Mouse (Mus musculus) lung, adult 2 months (tissue): Measurements from ENCODE around the gene Isoc2a. TPM values are rescaled to one million over a fixed set of nuclear protein-coding genes. Genes with fewer than 3 reads are reported as not detected.

ENCODE experiments used
- DNase-seq: peaks from one replicate; pipeline ENCODE4 v3.0.0; 2022
- H3K4me1 ChIP-seq: fragments of 200-500 bp; 2 replicates; pipeline ENCODE4 v1.6.1; 2011; ENCODE audit warnings: low read length; ENCODE audit not compliant: control insufficient read depth, insufficient read depth
- H3K4me3 ChIP-seq: fragments of 200-500 bp; replicated peaks from 2 replicates; pipeline ENCODE3; 2011; ENCODE audit warnings: low read depth, mild to moderate bottlenecking, control low read depth, low read length; ENCODE audit errors: extremely low read depth
- CTCF ChIP-seq: fragments of 200-500 bp; IDR thresholded peaks from 2 replicates; pipeline ENCODE4 v1.5.1; 2011; ENCODE audit warnings: mild to moderate bottlenecking, low read length, control low read depth; ENCODE audit not compliant: insufficient read depth
- POLR2A ChIP-seq: fragments of 200-500 bp; IDR thresholded peaks from 2 replicates; pipeline ENCODE4 v1.6.1; 2011; ENCODE audit warnings: low read depth, mild to moderate bottlenecking, control low read depth, low read length, borderline replicate concordance; ENCODE audit errors: extremely low read depth
- WGBS: fragments of 180-500 bp; shearing (Covaris S2); methylation state at CpG from one replicate; pipeline ENCODE4 v1.1.7; 2018; 5-methylcytosine and 5-hydroxymethylcytosine counted together
- polyA plus RNA-seq: library from polyadenylated mRNA; depleted of rRNA; stranded (reverse); fragments of >200 nt; gene quantifications from 2 replicates; pipeline ENCODE4 v1.2.3, GENCODE M21; 2012

The Isoc2a gene
- polyA plus RNA-seq, 1 experiment = 13.4 TPM

- 19% methylated on average over 4 of the region's 4 CpGs for WGBS
- no peak for DNase-seq
- no peaks in the 10 kb centered on the region for H3K4me1 ChIP-seq
- no peak overlapping the region for H3K4me3 ChIP-seq
- TF ChIP-seq CTCF (no peak), POLR2A (no peak)
Observed at GRCm38 (mm10) chr7:4886680-4887079, 9.7 kb downstream of the Isoc2a start.

- WGBS = 54% methylated on average over 10 of the region's 11 CpGs
- no peak for DNase-seq
- Histone ChIP-seq H3K4me3 (no peak overlapping the region), H3K4me1 (no peaks in the 10 kb centered on the region)
- no peak for TF ChIP-seq POLR2A
Observed at GRCm38 (mm10) chr7:4895186-4895585, 18.2 kb downstream of the Isoc2a start.

DNA sequence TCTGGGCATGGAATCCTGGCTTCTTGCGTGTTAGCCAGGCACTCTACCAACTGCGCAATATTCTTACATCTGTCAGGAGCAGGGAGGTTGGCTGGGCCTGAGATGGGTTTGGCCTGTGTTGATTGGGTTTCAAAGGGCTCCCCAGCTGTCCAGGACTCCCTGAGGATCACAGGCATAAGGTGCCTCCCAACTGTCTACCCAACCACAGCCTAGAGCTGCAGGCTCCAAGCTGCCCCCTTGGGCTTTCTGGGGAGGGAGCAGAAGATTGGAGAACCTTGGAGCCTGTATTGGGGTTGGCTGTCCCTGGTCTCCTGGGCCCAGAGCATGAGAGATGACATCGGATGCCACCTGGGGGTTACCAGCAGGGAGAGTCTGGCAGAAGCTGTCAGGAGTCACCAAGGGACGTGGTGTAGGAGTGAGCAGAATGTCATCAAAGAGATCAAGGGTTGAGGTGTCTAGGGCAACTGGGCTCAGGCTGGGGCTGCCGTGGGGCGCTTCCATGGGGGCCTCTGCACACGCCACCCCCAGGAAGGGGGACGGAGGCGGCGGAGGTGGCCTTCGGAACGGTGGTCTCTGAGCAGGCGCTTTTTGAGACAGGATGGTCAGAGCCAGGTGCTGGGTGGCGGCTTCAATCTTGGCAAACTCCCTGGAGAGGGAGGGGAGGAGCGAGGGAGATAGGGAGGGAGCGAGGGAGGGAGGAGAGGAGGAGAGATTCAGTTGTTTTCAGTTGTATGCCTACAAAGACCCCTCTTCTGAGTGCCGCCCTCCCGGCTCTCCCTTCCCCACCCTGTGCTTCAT is 22.1 kb downstream of the Isoc2a start:
- H3K4me3 ChIP-seq = no peak overlapping the region
- 21% methylated on average over 17 of the region's 18 CpGs for WGBS
- H3K4me1 ChIP-seq = no peaks in the 10 kb centered on the region
- no peak for TF ChIP-seq CTCF
- no peak for TF ChIP-seq POLR2A
- DNase-seq = no peak

GRCm38 (mm10) chr7:4899649-4900522 is 22.9 kb downstream of the Isoc2a start:
- WGBS = 6% methylated on average over 19 of the region's 19 CpGs

DNA sequence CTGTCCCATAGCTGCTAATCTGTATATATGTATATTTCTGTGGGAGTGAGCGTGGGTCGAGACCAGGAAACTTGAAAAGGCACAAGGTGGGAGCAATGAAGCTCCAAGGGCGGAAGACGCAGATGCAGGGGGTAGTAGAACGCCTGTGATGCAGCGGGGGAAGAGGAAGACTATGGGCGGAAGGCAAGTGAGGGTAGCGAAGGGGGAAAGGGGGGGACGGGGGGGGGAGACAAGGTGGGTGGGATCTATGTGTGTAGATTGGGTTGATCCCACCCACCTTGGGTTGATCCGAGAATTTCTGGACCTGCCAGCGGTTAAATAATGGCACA is 23.5 kb downstream of the Isoc2a start:
- no peak overlapping the region for H3K4me3 ChIP-seq
- H3K4me1 ChIP-seq = no peaks in the 10 kb centered on the region
- TF ChIP-seq CTCF (no peak), POLR2A (no peak)
- DNase-seq = no peak
- WGBS = 23% methylated on average over 11 of the region's 11 CpGs

More at GRCm38 (mm10) chr7:4899649-4900522, 22.9 kb downstream of the Isoc2a start:
- H3K4me1 ChIP-seq = no peaks in the 10 kb centered on the region
- H3K4me3 ChIP-seq = no peak overlapping the region
- no peak for DNase-seq
- TF ChIP-seq CTCF (no peak), POLR2A (no peak)

DNA sequence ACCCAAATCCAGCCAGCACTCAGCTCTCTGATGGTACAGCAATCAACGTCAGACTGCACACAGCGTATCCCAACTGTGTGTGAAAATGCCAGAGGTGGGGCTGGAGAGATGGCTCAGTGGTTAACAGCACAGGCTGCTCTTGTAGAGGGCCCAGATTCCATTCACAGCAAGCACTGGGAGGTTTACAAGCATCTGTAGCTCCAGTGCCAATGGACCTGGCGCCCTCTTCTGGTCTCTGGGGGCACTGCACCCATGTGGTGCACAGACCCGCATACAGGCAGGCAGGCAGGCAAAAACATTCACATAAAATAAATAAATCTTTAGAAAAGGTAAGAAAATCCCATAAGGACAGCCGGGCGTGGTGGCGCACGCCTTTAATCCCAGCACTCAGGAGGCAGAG is 24.2 kb downstream of the Isoc2a start:
- Histone ChIP-seq H3K4me3 (no peak overlapping the region), H3K4me1 (no peaks in the 10 kb centered on the region)
- WGBS = 51% methylated on average over 8 of the region's 8 CpGs
- no peak for DNase-seq
- TF ChIP-seq POLR2A = no peak
- no peak for TF ChIP-seq CTCF

DNA sequence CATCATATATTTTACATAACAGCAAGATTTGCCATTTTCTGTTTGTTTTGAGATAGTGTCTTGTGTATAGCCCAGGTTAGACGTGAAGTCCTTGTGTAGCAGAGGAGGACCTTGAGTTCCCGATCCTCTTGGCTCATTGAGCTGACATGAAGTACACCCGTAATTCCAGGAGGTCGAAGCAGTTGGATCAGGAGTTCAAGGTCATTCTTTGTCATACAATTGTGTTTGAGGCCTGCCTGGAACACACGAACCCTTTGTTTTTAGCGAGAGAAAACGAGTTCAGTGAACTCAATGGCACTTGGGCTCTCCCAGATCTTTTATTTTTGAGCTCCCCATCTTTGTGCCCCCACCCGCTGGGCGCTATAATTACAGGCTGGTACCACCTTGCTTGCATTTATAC is 25.5 kb downstream of the Isoc2a start:
- H3K4me1 ChIP-seq = no peaks in the 10 kb centered on the region
- WGBS = 75% methylated on average over 9 of the region's 9 CpGs
- no peak for DNase-seq
- TF ChIP-seq POLR2A (no peak), CTCF (no peak)
- H3K4me3 ChIP-seq = no peak overlapping the region

DNA sequence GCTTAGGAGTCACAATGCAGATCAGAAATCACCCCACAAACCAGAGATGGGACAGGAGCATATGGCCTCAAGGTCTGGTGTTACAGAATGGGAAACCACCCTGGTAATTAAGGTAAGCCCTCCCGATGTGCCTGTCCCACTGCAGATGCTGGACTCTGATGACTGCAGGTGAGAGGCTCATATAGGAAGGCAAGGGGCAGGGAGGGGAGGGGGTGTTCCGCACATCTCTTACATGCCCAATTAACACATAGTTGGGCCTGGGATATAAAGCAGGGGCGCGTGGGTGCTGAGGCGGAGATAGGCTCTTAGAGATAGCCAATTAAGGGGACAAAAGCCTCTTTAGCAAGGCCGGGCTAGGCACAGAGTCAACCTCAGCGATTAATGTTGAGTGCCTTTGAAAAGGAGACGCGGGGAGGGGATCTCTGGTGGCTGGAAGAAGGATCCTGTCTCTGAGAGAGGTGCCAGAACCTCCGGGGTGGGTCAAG is 29.6 kb downstream of the Isoc2a start, which contains the start of gene Gm36210:
Gene Gm36210 (minus strand): TSS at position 51 of the 485 bp plus-strand sequence.
- Histone ChIP-seq H3K4me3 (no peak within 1 kb of the TSS), H3K4me1 (no peaks in the 10 kb centered on the region)
- 75% methylated on average over 10 of the region's 10 CpGs for WGBS
- TF ChIP-seq POLR2A = no peak
- TF ChIP-seq CTCF = no peak
- DNase-seq = no peak

DNA sequence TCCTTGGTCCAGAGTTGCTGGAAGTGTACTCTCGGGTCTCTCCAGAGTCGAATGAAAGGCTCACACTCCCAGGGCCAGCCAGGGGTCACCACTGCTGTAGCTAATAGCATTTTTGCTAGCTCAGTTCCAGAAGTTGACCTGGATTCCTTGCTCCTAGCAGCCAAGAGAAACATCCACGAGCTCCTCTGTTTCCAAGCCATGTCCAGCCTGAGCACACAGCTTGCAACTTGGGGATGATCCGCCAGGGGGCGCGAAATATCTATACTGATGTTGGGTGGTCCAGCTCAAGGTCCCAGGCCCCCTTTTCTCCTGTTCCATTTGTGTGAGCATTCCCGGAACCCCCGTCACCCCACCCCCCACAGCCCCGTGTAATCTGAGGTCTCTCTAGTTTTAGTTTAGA is 34.6 kb downstream of the Isoc2a start:
- Histone ChIP-seq H3K4me1 (peaks cover 7% of the 10 kb centered on the region; the same call in 1 of the 2 replicates), H3K4me3 (no peak overlapping the region)
- peak; percentile 53 for DNase-seq
- WGBS = 31% methylated on average over 9 of the region's 9 CpGs
- peak; percentile 68 for TF ChIP-seq CTCF
- no peak for TF ChIP-seq POLR2A
